In the genomic region with DNA sequence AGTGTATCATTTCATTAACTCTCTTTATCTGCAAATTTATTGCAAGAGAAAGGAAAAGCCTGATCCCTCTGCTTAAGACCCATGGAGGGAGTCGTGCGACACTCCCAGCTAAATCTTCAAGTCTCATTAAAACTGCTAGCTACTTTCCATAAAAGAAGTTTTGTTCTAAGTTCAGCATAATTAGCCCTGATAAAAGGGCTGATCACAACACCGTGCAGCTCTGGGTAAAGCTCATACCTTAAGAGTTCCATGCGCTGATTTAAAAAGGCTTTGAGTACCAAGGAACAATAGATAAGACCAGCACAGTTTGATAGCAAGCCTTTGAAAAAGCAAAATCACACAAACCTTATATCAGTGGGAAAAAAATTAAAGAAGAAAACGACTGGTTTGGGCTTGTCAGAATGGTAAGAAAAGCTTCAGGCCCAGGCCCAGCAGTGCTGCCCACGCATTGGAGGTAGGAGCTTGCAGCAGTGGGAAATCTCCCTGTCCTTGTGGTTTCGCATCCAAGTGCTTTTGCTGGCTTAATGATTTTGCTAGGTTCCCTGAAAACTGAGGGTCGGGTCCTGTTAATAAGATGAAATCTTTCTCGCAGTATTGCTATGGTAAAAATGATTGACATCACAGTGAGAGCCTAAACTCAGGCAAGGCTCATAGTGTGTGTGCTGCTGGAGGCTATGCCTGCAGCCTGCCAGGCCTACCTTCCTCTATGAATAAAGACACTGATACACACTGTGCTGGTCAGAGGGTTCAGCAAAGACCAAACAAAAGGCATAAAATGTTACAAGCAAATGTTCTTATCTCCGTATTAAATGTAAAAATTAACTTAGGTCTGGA, we compare ENCODE assay signal across 12 mouse cellular contexts.
DNase-seq lines count a peak whose midpoint lies in the region; ATAC-seq and TF ChIP-seq lines count a peak whose summit lies in the region.
"Had no signal": no experiment of that assay in that cellular context is flagged by ENCODE, and none has a peak within 500 bp of the region (broad histone marks: within the 10 kb centered on the region; RNA-seq: fewer than 3 reads in every experiment).

No protein-coding gene starts in this region.

- H3K27ac ChIP-seq in layer of hippocampus, adult 2 months, result 0 out of 2 replicates have a peak overlapping the region, but pooled peaks have one; percentile 8
- peak overlapping the region; percentile 50; the same call in 1 of the 2 replicates for H3K27ac ChIP-seq in forebrain, embryonic 11.5 days (ENCODE audit: low read depth, low read length)
- H3K27ac ChIP-seq: neural tube, embryonic 15.5 days had no signal

- TF ChIP-seq CTCF in layer of hippocampus, adult 2 months (conservative IDR thresholded peaks at IDR 0.05), result no peak

- ATAC-seq in forebrain, embryonic 11.5 days (replicated peaks; ENCODE audit: low FRiP score), result peak; percentile 84
- ATAC-seq: intestine, postnatal 0 days had no signal

- intact Hi-C loops in left cerebral cortex, postnatal 14 days (cut with DNase I), result no loop called here

- H3K36me3 ChIP-seq in forebrain, embryonic 11.5 days (ENCODE audit: control insufficient read depth, insufficient read depth, low read length), result no peaks in the 10 kb centered on the region
- H3K36me3 ChIP-seq: neural tube, embryonic 15.5 days had no signal

- WGBS in forebrain, embryonic 11.5 days, result 18% methylated on average over 10 of the region's 10 CpGs

- H3K4me3 ChIP-seq in layer of hippocampus, adult 2 months, result no peak overlapping the region
- no peak overlapping the region for H3K4me3 ChIP-seq in forebrain, embryonic 11.5 days (ENCODE audit: low read depth, low read length)
- H3K4me3 ChIP-seq: neural tube, embryonic 15.5 days had no signal

- no peak overlapping the region for H3K4me2 ChIP-seq in forebrain, embryonic 11.5 days (ENCODE audit: low read depth, low read length, severe bottlenecking)
- H3K4me2 ChIP-seq: neural tube, embryonic 15.5 days had no signal

- no peaks in the 10 kb centered on the region for H3K4me1 ChIP-seq in forebrain, embryonic 11.5 days (replicated peaks; ENCODE audit: control insufficient read depth, insufficient read depth, low read length)
- H3K4me1 ChIP-seq: neural tube, embryonic 15.5 days had no signal

- H3K27me3 ChIP-seq in forebrain, embryonic 11.5 days (ENCODE audit: control insufficient read depth, insufficient read depth, low read length), result no peaks in the 10 kb centered on the region
- H3K27me3 ChIP-seq: neural tube, embryonic 15.5 days had no signal

- DNase-seq in layer of hippocampus, adult 2 months (ENCODE audit: low spot score in 2 of 2), result peak in 1 of 2 experiments; percentile 10
- no peak for DNase-seq in layer of hippocampus, postnatal 36 days
- DNase-seq in forebrain, embryonic 11.5 days (ENCODE audit: low spot score), result no peak
- DNase-seq in left cerebral cortex, postnatal 14 days (ENCODE audit: low spot score in 2 of 2), result peak; percentile 31 to 44
- DNase-seq in right cerebral cortex, postnatal 25 days, result peak; percentile 21
- no peak for DNase-seq in gastrocnemius, postnatal 4 days (ENCODE audit: low spot score in 2 of 2)
- no peak for DNase-seq in gastrocnemius, adult 18-20 months (ENCODE audit: low spot score)
- DNase-seq: cerebellum, postnatal 36 days; heart, postnatal 10 days; lung, postnatal 10 days had no signal

- H3K9ac ChIP-seq in forebrain, embryonic 11.5 days (ENCODE audit: low read length), result no peak overlapping the region
- H3K9ac ChIP-seq: neural tube, embryonic 15.5 days had no signal

- H3K9me3 ChIP-seq in forebrain, embryonic 11.5 days (ENCODE audit: control insufficient read depth, low read length), result no peaks in the 10 kb centered on the region
- H3K9me3 ChIP-seq: neural tube, embryonic 15.5 days had no signal

Comparison
In these comparisons a context has a peak if more than half of its experiments do, and no peak if none do; other contexts are left out.
1. DNase-seq: peak in left cerebral cortex, postnatal 14 days (2 of 2) and right cerebral cortex, postnatal 25 days (single experiment); none in layer of hippocampus, postnatal 36 days (0 of 2), forebrain, embryonic 11.5 days (single experiment), gastrocnemius, postnatal 4 days (0 of 2) and gastrocnemius, adult 18-20 months (single experiment).